Mouse (Mus musculus) kidney, postnatal 4 days (tissue): ENCODE measurements at regions not wholly inside any gene's neighbourhood (a gene's known extent, or its start where the extent isn't known, plus 50 kb on each side); places are given as distances from the start of the nearest gene placed in this dataset.
A peak's percentile ranks its signal among the peaks of the same experiment; 100 is the strongest.

ENCODE experiments used
- DNase-seq, 2 experiments: peaks; one replicate each; pipeline ENCODE4 v3.0.0; 2021; ENCODE audit warnings: mixed read lengths in 2 of 2

GRCm38 (mm10) chr4:10774557-10775215, 99.6 kb upstream of the 2610301B20Rik start:
- peak; percentile 8 to 16 for DNase-seq

GRCm38 (mm10) chr4:10786701-10787100, 87.6 kb upstream of the 2610301B20Rik start:
- DNase-seq: no peak

- DNase-seq: no peak
These were observed 86.0 kb upstream of the 2610301B20Rik start for GRCm38 (mm10) chr4:10788306-10788705.

GRCm38 (mm10) chr4:10789141-10789540, 85.2 kb upstream of the 2610301B20Rik start:
- DNase-seq: no peak

GRCm38 (mm10) chr4:10792628-10793027, 81.7 kb upstream of the 2610301B20Rik start:
- no peak for DNase-seq

- no peak for DNase-seq
These were observed 79.8 kb upstream of the 2610301B20Rik start for GRCm38 (mm10) chr4:10794471-10794870.

GRCm38 (mm10) chr4:10800780-10801553, 73.3 kb upstream of the 2610301B20Rik start:
- no peak for DNase-seq

GRCm38 (mm10) chr4:10804735-10805134, 69.6 kb upstream of the 2610301B20Rik start:
- DNase-seq: no peak

GRCm38 (mm10) chr4:10807260-10807659, 67.0 kb upstream of the 2610301B20Rik start:
- no peak for DNase-seq

GRCm38 (mm10) chr4:10812931-10813330, 61.4 kb upstream of the 2610301B20Rik start:
- no peak for DNase-seq
